Mouse (Mus musculus): ENCODE measurements around the gene C1qtnf9.

DNA sequence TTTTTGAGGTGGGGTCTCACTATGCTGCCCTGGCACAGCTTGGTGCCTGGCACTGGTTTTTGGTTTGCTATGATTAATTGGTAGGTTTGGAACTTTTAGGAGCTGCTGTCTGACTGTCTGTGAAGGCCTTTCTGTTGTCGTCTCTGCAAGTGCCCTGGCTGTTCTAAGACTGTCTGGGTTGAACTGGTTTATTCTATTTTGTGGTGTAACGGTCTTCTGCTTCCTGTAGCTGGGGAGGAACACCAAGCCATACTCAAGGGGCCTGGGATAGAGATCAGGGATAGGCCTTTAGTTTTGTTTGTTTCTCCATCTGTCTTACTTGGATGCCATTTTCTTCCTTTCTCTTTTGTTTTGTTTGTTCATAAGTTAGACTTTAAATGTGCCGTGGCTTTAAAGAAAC is 46.0 kb upstream of the C1qtnf9 start:
- no peak for TF ChIP-seq POLR2A (IDR thresholded peaks at IDR 0.05; ENCODE audit: borderline replicate concordance, insufficient read depth, low read length)
- TF ChIP-seq CTCF (IDR thresholded peaks at IDR 0.05; ENCODE audit: borderline replicate concordance, insufficient read depth, low read depth, low read length): no peak

All from cerebellum, adult 2 months (tissue).